Mouse (Mus musculus) gastrocnemius, postnatal 36 days (tissue): ENCODE results near the gene Prickle1. TPM values are rescaled to one million over a fixed set of nuclear protein-coding genes. Genes with fewer than 3 reads are reported as not detected.

ENCODE experiments used
- DNase-seq, 2 experiments: peaks; one replicate each; pipeline ENCODE4 v3.0.0; 2022
- intact Hi-C: fragments of 180-260 bp; cut with DNase I; formaldehyde crosslinking; loops from one replicate; pipeline ENCODE4 v1.15.1; 2025
- total RNA-seq, 2 experiments: library from RNA; stranded (reverse); gene quantifications; 2 replicates each; pipeline ENCODE4 v1.2.3; 2021

Prickle1 gene
- total RNA-seq, 2 experiments from 2014 or later = 3.1 to 4.1 TPM

- DNase-seq = no peak
Measured at GRCm38 (mm10) chr15:93459422-93459821, 136.3 kb downstream of the Prickle1 start.

GRCm38 (mm10) chr15:93456005-93456404, 139.7 kb downstream of the Prickle1 start:
- intact Hi-C loops = no loop called here
- no peak for DNase-seq

More at GRCm38 (mm10) chr15:93459422-93459821, 136.3 kb downstream of the Prickle1 start:
- intact Hi-C loops = no loop called here

- no peak for DNase-seq
- intact Hi-C loops = no loop called here
Measured at GRCm38 (mm10) chr15:93453296-93453695, 142.4 kb downstream of the Prickle1 start.

Other genes starting within 250 kb of the Prickle1 start
- gene Zcrb1, start 197.6 kb downstream of the Prickle1 start, total RNA-seq = 100 to 1,000 TPM in 1 of 2 experiments, 10 to 100 TPM in 1; 96.7 to 121 TPM
- gene Pphln1, start 197.5 kb downstream of the Prickle1 start, total RNA-seq = 10 to 100 TPM; 13.4 to 14.1 TPM